Mouse (Mus musculus) cerebellum, adult 2 months (tissue): ENCODE data around the gene Mrpl14.

Source experiments
- CTCF ChIP-seq: fragments of 200-500 bp; IDR thresholded peaks from 2 replicates; pipeline ENCODE4 v1.5.1; 2011; ENCODE audit warnings: low read depth, mild to moderate bottlenecking, control low read depth, low read length, moderate library complexity, borderline replicate concordance; ENCODE audit not compliant: insufficient read depth
- POLR2A ChIP-seq: fragments of 200-500 bp; IDR thresholded peaks from 2 replicates; pipeline ENCODE4 v1.6.1; 2011; ENCODE audit warnings: low read length, control low read depth, borderline replicate concordance; ENCODE audit not compliant: insufficient read depth

DNA sequence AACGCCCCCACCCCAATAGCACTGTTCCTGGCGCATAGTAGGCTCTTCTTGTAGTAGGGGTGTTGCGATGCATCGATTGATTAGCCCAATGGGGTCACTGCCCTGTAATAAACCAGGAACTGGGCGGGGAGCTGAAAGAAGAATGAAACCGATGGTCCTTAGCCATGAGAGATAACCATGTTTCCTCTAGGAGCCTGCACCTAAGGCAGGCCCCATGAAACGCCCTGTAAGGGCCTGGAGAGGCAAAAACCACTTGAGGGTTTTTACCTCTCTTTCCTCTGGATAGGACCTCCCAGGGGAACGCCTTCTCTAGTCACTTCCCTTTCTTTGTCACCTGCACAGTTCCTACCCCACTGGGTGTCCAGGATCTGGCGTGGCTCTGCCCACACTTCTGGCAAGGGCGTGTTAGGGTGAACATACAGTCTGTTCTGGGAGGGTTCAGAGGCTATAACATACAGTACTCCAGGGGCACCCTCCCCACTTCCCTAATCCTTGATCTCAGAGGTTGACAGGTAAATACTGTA lies 51.0 kb downstream of the Mrpl14 start:
- TF ChIP-seq CTCF (no peak), POLR2A (no peak)
